Mouse (Mus musculus) liver, embryonic 12.5 days (tissue): ENCODE data around the gene Gpx4. TPM values are rescaled to one million over a fixed set of nuclear protein-coding genes. Genes with fewer than 3 reads are reported as not detected.

Source experiments
- ATAC-seq: fragments of 200-750 bp; cut with Nextera tagmentation; 2 replicates; pipeline ENCODE4 v1.8.0; 2017; ENCODE audit warnings: moderate number of reproducible peaks, mild to moderate bottlenecking, moderate library complexity
- H3K27ac ChIP-seq: fragments of 300-500 bp; sonication (generic); 2 replicates; pipeline ENCODE4 v1.5.1; 2016; ENCODE audit warnings: mild to moderate bottlenecking
- H3K27me3 ChIP-seq: fragments of 300-500 bp; sonication (generic); replicated peaks from 2 replicates; pipeline ENCODE4 v1.6.1; 2016; ENCODE audit warnings: mild to moderate bottlenecking, moderate library complexity
- H3K36me3 ChIP-seq: fragments of 300-500 bp; sonication (generic); 2 replicates; pipeline ENCODE4 v1.6.1; 2016; ENCODE audit warnings: mild to moderate bottlenecking, moderate library complexity
- H3K4me1 ChIP-seq: fragments of 300-500 bp; sonication (generic); 2 replicates; pipeline ENCODE4 v1.6.1; 2016
- H3K4me2 ChIP-seq: fragments of 300-500 bp; sonication (generic); 2 replicates; pipeline ENCODE4 v1.6.1; 2016; ENCODE audit warnings: mild to moderate bottlenecking, moderate library complexity
- H3K4me3 ChIP-seq: fragments of 300-500 bp; sonication (generic); 2 replicates; pipeline ENCODE4 v1.5.1; 2016; ENCODE audit warnings: mild to moderate bottlenecking, moderate library complexity
- H3K9ac ChIP-seq: fragments of 300-500 bp; sonication (generic); 2 replicates; pipeline ENCODE4 v1.6.1; 2016; ENCODE audit warnings: mild to moderate bottlenecking, moderate library complexity
- H3K9me3 ChIP-seq: fragments of 300-500 bp; sonication (generic); replicated peaks from 2 replicates; pipeline ENCODE4 v1.6.1; 2016; ENCODE audit warnings: mild to moderate bottlenecking, moderate library complexity
- WGBS: fragments of 180-500 bp; shearing (Covaris S2); methylation state at CpG from one replicate; pipeline ENCODE4 v1.1.7; 2016; ENCODE audit not compliant: insufficient replicate concordance; 5-methylcytosine and 5-hydroxymethylcytosine counted together
- polyA plus RNA-seq: library from polyadenylated mRNA; unstranded; fragments of >200 nt; fragmentation: Nextera tagmentation; extraction: Ambion mirVana; gene quantifications from 2 replicates; pipeline ENCODE4 v1.2.1, GENCODE M21; 2016

Gene Gpx4
- polyA plus RNA-seq, 1 experiment from 2014 or later: 685 TPM

- Histone ChIP-seq H3K4me3 (no peak overlapping the region), H3K27ac (peak overlapping the region; percentile 70), H3K36me3 (peaks cover 22% of the 10 kb centered on the region), H3K4me1 (peaks cover 95% of the 10 kb centered on the region), H3K9me3 (no peaks in the 10 kb centered on the region), H3K27me3 (no peaks in the 10 kb centered on the region), H3K9ac (peak overlapping the region; percentile 56; the same call in 1 of the 2 replicates), H3K4me2 (peak overlapping the region; percentile 95)
- no peak for ATAC-seq
- 69% methylated on average over 5 of the region's 5 CpGs for WGBS
These were observed 51.7 kb downstream of the Gpx4 start for GRCm38 (mm10) chr10:80098630-80099029.

- no peaks in the 10 kb centered on the region for H3K27me3 ChIP-seq
These were observed 54.0 kb downstream of the Gpx4 start for GRCm38 (mm10) chr10:80100982-80101381.

GRCm38 (mm10) chr10:80102216-80102915, 55.4 kb downstream of the Gpx4 start:
- whole genome bisulfite sequencing: under 1% methylated on average over 56 of the region's 59 CpGs
- Histone ChIP-seq H3K9ac (peak overlapping the region; percentile 97), H3K36me3 (peaks cover 11% of the 10 kb centered on the region; the same call in 1 of the 2 replicates), H3K27me3 (no peaks in the 10 kb centered on the region), H3K4me2 (peak overlapping the region; percentile 95), H3K4me3 (peak overlapping the region; percentile 92), H3K9me3 (no peaks in the 10 kb centered on the region), H3K4me1 (peaks cover 80% of the 10 kb centered on the region), H3K27ac (peak overlapping the region; percentile 92)
- ATAC-seq: peak; percentile 81

More at GRCm38 (mm10) chr10:80100982-80101381, 54.0 kb downstream of the Gpx4 start:
- 44% methylated on average over 11 of the region's 11 CpGs for WGBS
- ATAC-seq: no peak
- Histone ChIP-seq H3K4me3 (peak overlapping the region; percentile 92), H3K36me3 (peaks cover 18% of the 10 kb centered on the region), H3K9me3 (no peaks in the 10 kb centered on the region), H3K4me1 (peaks cover 86% of the 10 kb centered on the region), H3K9ac (peak overlapping the region; percentile 97), H3K4me2 (peak overlapping the region; percentile 95), H3K27ac (peak overlapping the region; percentile 92)

- no peaks in the 10 kb centered on the region for H3K27me3 ChIP-seq
- peak overlapping the region; percentile 97 for H3K9ac ChIP-seq
- peak overlapping the region; percentile 92 for H3K27ac ChIP-seq
- 38% methylated on average over 2 of the region's 2 CpGs for WGBS
- peaks cover 11% of the 10 kb centered on the region; the same call in 1 of the 2 replicates for H3K36me3 ChIP-seq
- peak overlapping the region; percentile 92; the same call in 1 of the 2 replicates for H3K4me3 ChIP-seq
- H3K9me3 ChIP-seq: no peaks in the 10 kb centered on the region
- ATAC-seq: peak; percentile 74
- peaks cover 78% of the 10 kb centered on the region for H3K4me1 ChIP-seq
- peak overlapping the region; percentile 95 for H3K4me2 ChIP-seq
These were observed 56.1 kb downstream of the Gpx4 start for GRCm38 (mm10) chr10:80103032-80103431.

- no peak for ATAC-seq
These were observed 57.2 kb downstream of the Gpx4 start for GRCm38 (mm10) chr10:80104181-80104580.

GRCm38 (mm10) chr10:80105460-80105859, 58.5 kb downstream of the Gpx4 start, which contains the start of gene Sbno2:
TSS of gene Sbno2 (minus strand) at chr10:80105571.
- Histone ChIP-seq H3K4me1 (peaks cover 54% of the 10 kb centered on the region), H3K36me3 (0 out of 2 replicates have a peak, but pooled peaks cover 5% of the 10 kb centered on the region), H3K9me3 (no peaks in the 10 kb centered on the region), H3K4me3 (no peak within 1 kb of the TSS), H3K27me3 (no peaks in the 10 kb centered on the region), H3K9ac (no peak within 1 kb of the TSS), H3K27ac (peak within 1 kb of the TSS; percentile 42), H3K4me2 (peak within 1 kb of the TSS; percentile 15)
- no peak for ATAC-seq
- WGBS: 52% methylated on average over 5 of the region's 5 CpGs

More at GRCm38 (mm10) chr10:80104181-80104580, 57.2 kb downstream of the Gpx4 start:
- H3K27me3 ChIP-seq: no peaks in the 10 kb centered on the region
- H3K9me3 ChIP-seq: no peaks in the 10 kb centered on the region
- peak overlapping the region; percentile 42; the same call in 1 of the 2 replicates for H3K27ac ChIP-seq
- peaks cover 67% of the 10 kb centered on the region for H3K4me1 ChIP-seq
- H3K4me2 ChIP-seq: no peak overlapping the region
- H3K4me3 ChIP-seq: no peak overlapping the region
- H3K9ac ChIP-seq: no peak overlapping the region
- WGBS: 72% methylated on average over 3 of the region's 3 CpGs
- H3K36me3 ChIP-seq: peaks cover 11% of the 10 kb centered on the region; the same call in 1 of the 2 replicates

GRCm38 (mm10) chr10:80105926-80106325, 59.0 kb downstream of the Gpx4 start:
- Histone ChIP-seq H3K27me3 (no peaks in the 10 kb centered on the region), H3K9me3 (no peaks in the 10 kb centered on the region), H3K27ac (no peak overlapping the region), H3K36me3 (0 out of 2 replicates have a peak, but pooled peaks cover under 1% of the 10 kb centered on the region), H3K4me2 (peak overlapping the region; percentile 15; the same call in 1 of the 2 replicates), H3K4me1 (peaks cover 49% of the 10 kb centered on the region), H3K9ac (no peak overlapping the region), H3K4me3 (no peak overlapping the region)
- ATAC-seq: no peak
- WGBS: 65% methylated on average over 5 of the region's 5 CpGs

Other genes with a start within 250 kb of the Gpx4 start
- gene Misp, start 226.2 kb upstream of the Gpx4 start, polyA plus RNA-seq: 0.49 and 0.54 TPM in 2 replicates
- 207 and 211 TPM in 2 replicates for gene Ptbp1, start 192.7 kb upstream of the Gpx4 start, polyA plus RNA-seq
- gene Prtn3, start 172.7 kb upstream of the Gpx4 start, polyA plus RNA-seq: 38.4 and 38.6 TPM in 2 replicates
- gene Plppr3, start 172.5 kb upstream of the Gpx4 start, polyA plus RNA-seq: 8.2 and 10.0 TPM in 2 replicates
- 12.1 and 15.4 TPM in 2 replicates for gene Elane, start 160.9 kb upstream of the Gpx4 start, polyA plus RNA-seq
- gene Cfd, start 156.3 kb upstream of the Gpx4 start, polyA plus RNA-seq: not detected in 2 replicates
- gene Med16, start 138.2 kb upstream of the Gpx4 start, polyA plus RNA-seq: 26.6 and 27.4 TPM in 2 replicates
- 0.98 and 11.0 TPM in 2 replicates for gene Gm26602, start 136.3 kb upstream of the Gpx4 start, polyA plus RNA-seq
- gene Kiss1r, start 130.2 kb upstream of the Gpx4 start, polyA plus RNA-seq: 0.35 and 0.43 TPM in 2 replicates
- gene R3hdm4, start 126.0 kb upstream of the Gpx4 start, polyA plus RNA-seq: 67.5 and 74.1 TPM in 2 replicates
- gene Arid3a, start 120.1 kb upstream of the Gpx4 start, polyA plus RNA-seq: 5.6 and 6.4 TPM in 2 replicates
- 99.9 and 114 TPM in 2 replicates for gene Wdr18, start 87.0 kb upstream of the Gpx4 start, polyA plus RNA-seq
- 0.14 TPM in 2 replicates for gene Grin3b, start 76.5 kb upstream of the Gpx4 start, polyA plus RNA-seq
- gene Tmem259, start 62.8 kb upstream of the Gpx4 start, polyA plus RNA-seq: 17.2 and 17.5 TPM in 2 replicates
- gene Cnn2, start 58.6 kb upstream of the Gpx4 start, polyA plus RNA-seq: 68.2 and 75.4 TPM in 2 replicates
- 10.5 and 12.1 TPM in 2 replicates for gene Abca7, start 50.7 kb upstream of the Gpx4 start, polyA plus RNA-seq
- gene Arhgap45, start 30.5 kb upstream of the Gpx4 start, polyA plus RNA-seq: 22.3 and 22.8 TPM in 2 replicates
- 142 and 147 TPM in 2 replicates for gene Polr2e, start 7.4 kb upstream of the Gpx4 start, polyA plus RNA-seq
- gene Sbno2, start 58.4 kb downstream of the Gpx4 start, polyA plus RNA-seq: 15.0 and 15.4 TPM in 2 replicates
- 18.6 and 19.8 TPM in 2 replicates for gene Stk11, start 68.6 kb downstream of the Gpx4 start, polyA plus RNA-seq
- 393 and 419 TPM in 2 replicates for gene Atp5d, start 91.5 kb downstream of the Gpx4 start, polyA plus RNA-seq
- gene Cbarp, start 93.7 kb downstream of the Gpx4 start, polyA plus RNA-seq: 0.94 and 0.96 TPM in 2 replicates
- gene Midn, start 101.1 kb downstream of the Gpx4 start, polyA plus RNA-seq: 5.7 and 6.3 TPM in 2 replicates
- gene Cirbp, start 118.8 kb downstream of the Gpx4 start, polyA plus RNA-seq: 22.1 and 27.3 TPM in 2 replicates
- 14.0 and 16.4 TPM in 2 replicates for gene 1600002K03Rik, start 125.8 kb downstream of the Gpx4 start, polyA plus RNA-seq
- 3.1 and 3.4 TPM in 2 replicates for gene Efna2, start 132.3 kb downstream of the Gpx4 start, polyA plus RNA-seq
- 33.5 and 35.1 TPM in 2 replicates for gene Mum1, start 179.3 kb downstream of the Gpx4 start, polyA plus RNA-seq
- 296 and 312 TPM in 2 replicates for gene Ndufs7, start 202.0 kb downstream of the Gpx4 start, polyA plus RNA-seq
- 43.0 and 50.0 TPM in 2 replicates for gene Gamt, start 213.8 kb downstream of the Gpx4 start, polyA plus RNA-seq
- gene Dazap1, start 214.3 kb downstream of the Gpx4 start, polyA plus RNA-seq: 44.3 and 45.9 TPM in 2 replicates
- gene Rps15, start 245.3 kb downstream of the Gpx4 start, polyA plus RNA-seq: 872 and 920 TPM in 2 replicates
- 0.17 and 0.22 TPM in 2 replicates for gene Apc2, start 248.8 kb downstream of the Gpx4 start, polyA plus RNA-seq